ENCODE assay signal across 20 mouse cellular contexts in genomic region chr7:116680523-116680922, GRCm38 (mm10).
A peak's percentile ranks its signal among the peaks of the same experiment; 100 is the strongest.
DNase-seq lines count a peak whose midpoint lies in the region; ATAC-seq and TF ChIP-seq lines count a peak whose summit lies in the region.
"Had no signal": no experiment of that assay in that cellular context is flagged by ENCODE, and none has a peak within 500 bp of the region (broad histone marks: within the 10 kb centered on the region; RNA-seq: fewer than 3 reads in every experiment).

No protein-coding gene starts in this region.

- peak; percentile 50 for DNase-seq in heart, adult 11 months
- DNase-seq in heart, postnatal 25 days (ENCODE audit: low spot score) = no peak
- DNase-seq in kidney, postnatal 0 days (ENCODE audit: low spot score) = no peak
- no peak for DNase-seq in kidney, adult 18-20 months
- DNase-seq in retina, embryonic 14.5 days (ENCODE audit: low spot score) = peak; percentile 23
- no peak for DNase-seq in frontal cortex, postnatal 36 days (ENCODE audit: low spot score in 2 of 2)
- DNase-seq: adrenal gland, postnatal 36 days; cerebellum, adult 11-12 months; cerebellum, postnatal 36 days; gastrocnemius, postnatal 14 days; heart, adult 18-20 months; heart, postnatal 10 days; kidney, adult 9 months; liver, postnatal 0 days; lung, postnatal 10 days had no signal

- H3K27ac ChIP-seq in kidney, postnatal 0 days = no peak overlapping the region
- no peak overlapping the region for H3K27ac ChIP-seq in stomach, embryonic 16.5 days (ENCODE audit: low read length)
- H3K27ac ChIP-seq: limb, embryonic 12.5 days; midbrain, embryonic 12.5 days had no signal

- ATAC-seq in kidney, postnatal 0 days (replicated peaks; ENCODE audit: low FRiP score, low read depth) = 0 out of 2 replicates have a peak, but pooled peaks have one; percentile 57
- ATAC-seq in stomach, embryonic 16.5 days (ENCODE audit: insufficient read depth, low FRiP score) = peak; percentile 43; the same call in 1 of the 2 replicates
- ATAC-seq: liver, postnatal 0 days had no signal

- H3K9ac ChIP-seq in kidney, postnatal 0 days (ENCODE audit: low read depth, low read length) = no peak overlapping the region
- no peak overlapping the region for H3K9ac ChIP-seq in stomach, embryonic 16.5 days (ENCODE audit: low read length)
- H3K9ac ChIP-seq: heart, embryonic 12.5 days; limb, embryonic 12.5 days; liver, postnatal 0 days; midbrain, embryonic 12.5 days had no signal

- H3K4me3 ChIP-seq in kidney, postnatal 0 days (replicated peaks; ENCODE audit: low read depth, low read length) = no peak overlapping the region
- no peak overlapping the region for H3K4me3 ChIP-seq in stomach, embryonic 16.5 days (replicated peaks; ENCODE audit: low read length)
- H3K4me3 ChIP-seq: heart, embryonic 12.5 days; limb, embryonic 12.5 days; midbrain, embryonic 12.5 days had no signal

- H3K9me3 ChIP-seq in kidney, postnatal 0 days (replicated peaks; ENCODE audit: low read length) = no peaks in the 10 kb centered on the region
- H3K9me3 ChIP-seq in stomach, embryonic 16.5 days (replicated peaks; ENCODE audit: control insufficient read depth, low read length) = no peaks in the 10 kb centered on the region
- H3K9me3 ChIP-seq: heart, embryonic 12.5 days; limb, embryonic 12.5 days; midbrain, embryonic 12.5 days had no signal

- H3K4me1 ChIP-seq in kidney, postnatal 0 days (replicated peaks; ENCODE audit: insufficient read depth, low read length) = no peaks in the 10 kb centered on the region
- H3K4me1 ChIP-seq in stomach, embryonic 16.5 days (ENCODE audit: control insufficient read depth, insufficient read depth, low read length) = no peaks in the 10 kb centered on the region
- H3K4me1 ChIP-seq: heart, embryonic 12.5 days had no signal

- 58% methylated on average over 3 of the region's 3 CpGs for WGBS in kidney, postnatal 0 days
- 55% methylated on average over 3 of the region's 3 CpGs for WGBS in stomach, embryonic 16.5 days

- TF ChIP-seq CTCF in kidney, postnatal 0 days (IDR thresholded peaks at IDR 0.05; ENCODE audit: low read depth) = no peak

- intact Hi-C loops in heart, postnatal 25 days (cut with DNase I) = no loop called here

- H3K4me2 ChIP-seq in kidney, postnatal 0 days (ENCODE audit: low read length) = no peak overlapping the region
- H3K4me2 ChIP-seq in stomach, embryonic 16.5 days (ENCODE audit: low read depth, low read length) = no peak overlapping the region
- H3K4me2 ChIP-seq: heart, embryonic 12.5 days; liver, embryonic 11.5 days; midbrain, embryonic 12.5 days had no signal

- no peaks in the 10 kb centered on the region for H3K27me3 ChIP-seq in kidney, postnatal 0 days (ENCODE audit: insufficient read depth, low read length)
- H3K27me3 ChIP-seq in stomach, embryonic 16.5 days (ENCODE audit: control insufficient read depth, insufficient read depth, low read length) = no peaks in the 10 kb centered on the region
- H3K27me3 ChIP-seq: heart, embryonic 12.5 days; limb, embryonic 12.5 days; midbrain, embryonic 12.5 days had no signal

- no peaks in the 10 kb centered on the region for H3K36me3 ChIP-seq in kidney, postnatal 0 days (ENCODE audit: insufficient read depth, low read length)
- no peaks in the 10 kb centered on the region for H3K36me3 ChIP-seq in stomach, embryonic 16.5 days (ENCODE audit: control insufficient read depth, insufficient read depth, low read length)
- H3K36me3 ChIP-seq: heart, embryonic 12.5 days; limb, embryonic 12.5 days; midbrain, embryonic 12.5 days had no signal

Comparison
In these comparisons a context has a peak if more than half of its experiments do, and no peak if none do; other contexts are left out.
1. DNase-seq: peak in heart, adult 11 months (single experiment) and retina, embryonic 14.5 days (single experiment); none in heart, postnatal 25 days (single experiment), kidney, postnatal 0 days (single experiment), kidney, adult 18-20 months (single experiment) and frontal cortex, postnatal 36 days (0 of 2).